Mouse (Mus musculus): Measurements from ENCODE around the gene Gm6657. TPM values are rescaled to one million over a fixed set of nuclear protein-coding genes. Genes with fewer than 3 reads are reported as not detected.

Gm6657 gene
- polyA plus RNA-seq (2012; rRNA removed) = not detected in 2 replicates
- not detected in 2 replicates for polyA plus RNA-seq (2014; fragmentation: Nextera tagmentation; extraction: Ambion mirVana)

DNA sequence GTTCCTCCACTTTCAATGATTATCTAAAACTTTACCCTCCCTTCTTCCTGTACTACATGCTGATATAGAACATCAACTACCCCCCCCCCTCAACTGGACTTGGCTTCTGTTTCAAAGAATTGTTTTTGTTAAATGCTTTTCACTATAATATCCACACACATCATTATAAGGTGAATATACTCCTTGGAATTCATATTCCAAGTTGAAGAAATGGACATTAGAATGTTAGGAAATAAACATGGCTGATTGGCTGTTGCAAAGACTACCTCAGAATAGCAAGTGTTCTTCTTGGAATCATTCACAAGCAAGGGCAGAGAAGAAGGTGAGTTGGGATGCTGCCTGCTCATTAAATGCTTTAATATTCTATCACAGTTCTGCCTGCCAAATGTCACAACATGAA, at the start of gene Gm6657:
Gene Gm6657 (plus strand): TSS at position 301 of the 400 bp plus-strand sequence.
- no peak for TF ChIP-seq EP300 (IDR thresholded peaks at IDR 0.05; ENCODE audit: low read depth)
- no peak for TF ChIP-seq CTCF (IDR thresholded peaks at IDR 0.05; ENCODE audit: low read depth)
- no peak within 1 kb of the TSS for H3K9ac ChIP-seq (replicated peaks)
- no peaks in the 10 kb centered on the region for H3K4me1 ChIP-seq (replicated peaks; ENCODE audit: control insufficient read depth in 2 of 2, insufficient read depth in 2 of 2, low read length in 1 of 2)
- ATAC-seq (ENCODE audit: insufficient read depth) (no peak), DNase-seq (ENCODE audit: low read depth in 3 of 3, low spot score in 3 of 3) (no peak)
- no peak within 1 kb of the TSS for H3K4me3 ChIP-seq (ENCODE audit: insufficient read depth in 1 of 2, low read depth in 2 of 2, low read length in 2 of 2)
- no peaks in the 10 kb centered on the region for H3K36me3 ChIP-seq (replicated peaks; ENCODE audit: control insufficient read depth, insufficient read depth, low read depth)
- no peak within 1 kb of the TSS for H3K4me2 ChIP-seq (ENCODE audit: low read depth)
- no peaks in the 10 kb centered on the region for H3K27me3 ChIP-seq (ENCODE audit: control insufficient read depth, insufficient read depth, low read length)
- no peak within 1 kb of the TSS for H3K27ac ChIP-seq
- H3K9me3 ChIP-seq (ENCODE audit: control insufficient read depth, low read length) = no peaks in the 10 kb centered on the region

DNA sequence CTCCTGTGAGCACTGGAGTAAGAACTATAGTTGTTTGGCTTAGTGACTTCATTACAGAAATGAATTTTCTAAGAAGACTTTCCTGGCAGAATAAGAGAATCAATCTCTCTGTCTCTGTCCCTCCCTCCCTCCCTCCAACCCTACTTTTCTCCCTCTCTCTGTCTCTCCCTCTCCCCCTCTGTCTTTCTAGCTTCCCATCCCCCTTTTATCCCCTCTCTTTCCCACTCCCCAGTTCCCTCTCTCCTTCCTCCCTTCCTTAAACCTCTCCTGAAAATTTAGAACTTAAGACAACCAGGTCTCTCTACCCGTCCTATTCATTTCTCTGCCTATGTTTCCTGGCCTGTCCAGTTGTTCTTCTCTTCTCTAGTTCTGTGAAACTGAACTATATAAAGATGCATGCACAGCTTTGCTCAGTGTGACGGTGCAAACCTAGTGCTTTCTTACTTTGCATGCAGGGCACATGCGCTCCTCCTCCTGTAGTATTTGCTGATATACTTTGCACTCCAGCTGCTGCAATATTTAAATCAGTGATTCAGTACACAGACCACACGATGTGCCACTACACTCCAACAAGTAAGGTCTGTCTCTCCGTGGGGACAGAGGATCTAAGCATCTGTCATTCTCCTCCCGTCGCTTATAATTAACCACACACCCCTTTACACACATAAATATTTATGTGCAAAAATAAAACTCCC, 40.6 kb upstream of the Gm6657 start:
- H3K4me3 ChIP-seq (ENCODE audit: insufficient read depth in 1 of 2, low read depth in 2 of 2, low read length in 2 of 2) = no peak overlapping the region
- no peak for TF ChIP-seq EP300 (IDR thresholded peaks at IDR 0.05; ENCODE audit: low read depth)
- ATAC-seq (ENCODE audit: insufficient read depth) (no peak), DNase-seq (ENCODE audit: low read depth in 3 of 3, low spot score in 3 of 3) (no peak)
- H3K4me2 ChIP-seq (ENCODE audit: low read depth) = no peak overlapping the region
- no peaks in the 10 kb centered on the region for H3K4me1 ChIP-seq (replicated peaks; ENCODE audit: control insufficient read depth in 2 of 2, insufficient read depth in 2 of 2, low read length in 1 of 2)
- no peak overlapping the region for H3K27ac ChIP-seq
- no peaks in the 10 kb centered on the region for H3K27me3 ChIP-seq (ENCODE audit: control insufficient read depth, insufficient read depth, low read length)
- no peaks in the 10 kb centered on the region for H3K9me3 ChIP-seq (ENCODE audit: control insufficient read depth, low read length)
- no peaks in the 10 kb centered on the region for H3K36me3 ChIP-seq (replicated peaks; ENCODE audit: control insufficient read depth, insufficient read depth, low read depth)
- no peak overlapping the region for H3K9ac ChIP-seq (replicated peaks)
- WGBS (ENCODE audit: insufficient replicate concordance) = 42% methylated on average over 7 of the region's 7 CpGs

DNA sequence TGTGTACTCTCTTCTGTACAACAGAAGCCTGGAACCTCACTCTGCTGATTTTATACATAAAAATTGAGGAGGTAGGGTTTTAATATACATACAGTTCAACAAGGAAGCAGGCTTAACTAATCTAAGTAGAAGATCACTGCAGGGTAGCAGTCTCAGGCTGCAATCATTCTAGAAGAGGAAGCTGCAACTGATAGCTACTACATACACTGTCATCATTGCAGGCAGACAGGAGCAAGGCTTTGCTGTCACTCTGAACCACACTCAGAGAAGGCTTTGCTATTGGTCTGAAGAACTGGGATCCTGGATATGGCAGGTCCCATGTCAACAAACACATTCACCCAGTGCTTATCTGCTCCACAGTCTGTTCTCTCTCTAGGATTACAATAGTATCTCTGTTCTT, 23.9 kb upstream of the Gm6657 start:
- Histone ChIP-seq H3K36me3 (replicated peaks; ENCODE audit: control insufficient read depth, insufficient read depth, low read depth) (no peaks in the 10 kb centered on the region), H3K9me3 (ENCODE audit: control insufficient read depth, low read length) (no peaks in the 10 kb centered on the region), H3K4me3 (ENCODE audit: insufficient read depth in 1 of 2, low read depth in 2 of 2, low read length in 2 of 2) (no peak overlapping the region), H3K27me3 (ENCODE audit: control insufficient read depth, insufficient read depth, low read length) (no peaks in the 10 kb centered on the region), H3K27ac (no peak overlapping the region), H3K4me1 (replicated peaks; ENCODE audit: control insufficient read depth in 2 of 2, insufficient read depth in 2 of 2, low read length in 1 of 2) (no peaks in the 10 kb centered on the region), H3K9ac (replicated peaks) (no peak overlapping the region), H3K4me2 (ENCODE audit: low read depth) (no peak overlapping the region)
- TF ChIP-seq CTCF (IDR thresholded peaks at IDR 0.05; ENCODE audit: low read depth) = no peak
- no peak for TF ChIP-seq EP300 (IDR thresholded peaks at IDR 0.05; ENCODE audit: low read depth)
- DNase-seq (ENCODE audit: low read depth in 3 of 3, low spot score in 3 of 3) (no peak), ATAC-seq (ENCODE audit: insufficient read depth) (no peak)

DNA sequence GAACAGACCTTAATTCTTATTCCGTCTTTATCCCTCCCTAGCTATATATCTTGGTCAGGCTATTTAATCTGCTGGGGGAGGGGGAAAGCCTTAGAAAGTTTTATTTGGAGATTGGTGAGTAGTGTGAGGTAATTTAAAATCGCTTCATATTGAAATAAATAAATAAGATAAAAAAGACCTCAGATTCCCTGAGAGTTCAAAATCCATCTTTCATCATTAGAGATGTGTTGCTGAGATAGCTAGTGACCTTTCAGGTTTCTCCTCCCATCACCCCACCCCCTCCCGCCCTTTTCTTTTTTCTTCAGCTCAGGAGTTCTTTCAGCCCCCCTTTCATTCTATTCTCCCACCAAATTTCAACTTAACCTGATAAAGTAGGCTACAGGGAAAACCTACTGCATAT, 20.1 kb upstream of the Gm6657 start:
- TF ChIP-seq EP300 (IDR thresholded peaks at IDR 0.05; ENCODE audit: low read depth) (no peak), CTCF (IDR thresholded peaks at IDR 0.05; ENCODE audit: low read depth) (no peak)
- H3K27ac ChIP-seq = no peak overlapping the region
- H3K9ac ChIP-seq (replicated peaks) = no peak overlapping the region
- ATAC-seq (ENCODE audit: insufficient read depth) (no peak), DNase-seq (ENCODE audit: low read depth in 3 of 3, low spot score in 3 of 3) (no peak)
- no peak overlapping the region for H3K4me3 ChIP-seq (ENCODE audit: insufficient read depth in 1 of 2, low read depth in 2 of 2, low read length in 2 of 2)
- H3K4me2 ChIP-seq (ENCODE audit: low read depth) = no peak overlapping the region
- WGBS (ENCODE audit: insufficient replicate concordance) = 61% methylated on average over 3 of the region's 3 CpGs
- no peaks in the 10 kb centered on the region for H3K27me3 ChIP-seq (ENCODE audit: control insufficient read depth, insufficient read depth, low read length)
- no peaks in the 10 kb centered on the region for H3K36me3 ChIP-seq (replicated peaks; ENCODE audit: control insufficient read depth, insufficient read depth, low read depth)
- H3K4me1 ChIP-seq (replicated peaks; ENCODE audit: control insufficient read depth in 2 of 2, insufficient read depth in 2 of 2, low read length in 1 of 2) = no peaks in the 10 kb centered on the region
- H3K9me3 ChIP-seq (ENCODE audit: control insufficient read depth, low read length) = no peaks in the 10 kb centered on the region

DNA sequence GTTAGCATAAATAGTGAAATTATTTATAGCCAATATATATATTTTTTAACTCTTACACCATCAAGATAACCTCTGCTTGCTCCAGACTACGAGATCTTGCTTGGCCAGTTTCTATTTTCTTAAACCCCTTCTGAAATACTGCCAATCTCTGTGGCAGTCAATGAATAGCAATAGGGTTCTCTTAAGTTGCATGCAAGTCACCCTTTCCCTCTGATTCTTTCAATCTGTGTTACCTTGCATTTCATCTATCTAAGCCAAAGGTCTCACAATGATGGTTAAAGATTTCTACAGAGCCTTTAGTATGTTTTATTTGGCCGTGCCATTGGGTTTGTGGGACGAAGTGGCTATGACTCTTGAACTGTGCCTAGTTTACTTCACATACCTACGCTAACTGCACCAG, 19.4 kb upstream of the Gm6657 start:
- H3K4me3 ChIP-seq (ENCODE audit: insufficient read depth in 1 of 2, low read depth in 2 of 2, low read length in 2 of 2) = no peak overlapping the region
- no peaks in the 10 kb centered on the region for H3K4me1 ChIP-seq (replicated peaks; ENCODE audit: control insufficient read depth in 2 of 2, insufficient read depth in 2 of 2, low read length in 1 of 2)
- no peak overlapping the region for H3K9ac ChIP-seq (replicated peaks)
- no peaks in the 10 kb centered on the region for H3K27me3 ChIP-seq (ENCODE audit: control insufficient read depth, insufficient read depth, low read length)
- ATAC-seq (ENCODE audit: insufficient read depth) (no peak), DNase-seq (ENCODE audit: low read depth in 3 of 3, low spot score in 3 of 3) (no peak)
- H3K4me2 ChIP-seq (ENCODE audit: low read depth) = no peak overlapping the region
- H3K36me3 ChIP-seq (replicated peaks; ENCODE audit: control insufficient read depth, insufficient read depth, low read depth) = no peaks in the 10 kb centered on the region
- TF ChIP-seq EP300 (IDR thresholded peaks at IDR 0.05; ENCODE audit: low read depth) = no peak
- TF ChIP-seq CTCF (IDR thresholded peaks at IDR 0.05; ENCODE audit: low read depth) = no peak
- WGBS (ENCODE audit: insufficient replicate concordance) = 68% methylated on average over 4 of the region's 4 CpGs
- no peak overlapping the region for H3K27ac ChIP-seq
- no peaks in the 10 kb centered on the region for H3K9me3 ChIP-seq (ENCODE audit: control insufficient read depth, low read length)
